Mouse (Mus musculus) heart, postnatal 0 days (tissue): ENCODE data around the gene Fam25c. TPM values are rescaled to one million over a fixed set of nuclear protein-coding genes. Genes with fewer than 3 reads are reported as not detected.

Source experiments
- ATAC-seq: fragments of 200-750 bp; cut with Nextera tagmentation; 2 replicates; pipeline ENCODE4 v1.8.0; 2017; ENCODE audit warnings: low read depth, moderate number of reproducible peaks, moderate library complexity; ENCODE audit not compliant: insufficient read depth
- DNase-seq: peaks from one replicate; pipeline ENCODE4 v3.0.0-alpha.2; 2016; ENCODE audit warnings: low spot score
- H3K27ac ChIP-seq: fragments of 300-500 bp; sonication (generic); 2 replicates; pipeline ENCODE4 v1.5.1; 2014; ENCODE audit warnings: low read depth, mild to moderate bottlenecking
- H3K27me3 ChIP-seq: fragments of 300-500 bp; sonication (generic); 2 replicates; pipeline ENCODE4 v1.6.1; 2014; ENCODE audit warnings: low read length, mixed read lengths; ENCODE audit not compliant: control insufficient read depth, insufficient read depth
- H3K36me3 ChIP-seq: fragments of 300-500 bp; sonication (generic); replicated peaks from 2 replicates; pipeline ENCODE4 v1.6.1; 2014; ENCODE audit warnings: low read length, mixed read lengths; ENCODE audit not compliant: control insufficient read depth, insufficient read depth
- H3K4me1 ChIP-seq: fragments of 300-500 bp; sonication (generic); 2 replicates; pipeline ENCODE4 v1.6.1; 2014; ENCODE audit warnings: antibody characterized with exemption; ENCODE audit not compliant: control insufficient read depth, insufficient read depth
- H3K4me2 ChIP-seq: fragments of 300-500 bp; sonication (generic); 2 replicates; pipeline ENCODE4 v1.6.1; 2014; ENCODE audit warnings: low read depth, mild to moderate bottlenecking, low read length, moderate library complexity
- H3K4me3 ChIP-seq: fragments of 300-500 bp; sonication (generic); 2 replicates; pipeline ENCODE4 v1.5.1; 2014; ENCODE audit warnings: low read depth, low read length
- H3K9ac ChIP-seq: fragments of 300-500 bp; sonication (generic); replicated peaks from 2 replicates; pipeline ENCODE4 v1.6.1; 2014; ENCODE audit warnings: low read depth, low read length, mixed read lengths
- H3K9me3 ChIP-seq: fragments of 300-500 bp; sonication (generic); replicated peaks from 2 replicates; pipeline ENCODE4 v1.6.1; 2016; ENCODE audit warnings: low read length; ENCODE audit not compliant: control insufficient read depth
- CTCF ChIP-seq: IDR thresholded peaks from 2 replicates; pipeline ENCODE4 v1.5.1; 2016; ENCODE audit warnings: antibody characterized with exemption, control low read depth, low read depth
- EP300 ChIP-seq: IDR thresholded peaks from 2 replicates; pipeline ENCODE4 v1.6.1; 2016; ENCODE audit warnings: antibody characterized with exemption, low read depth
- WGBS: fragments of 180-500 bp; shearing (Covaris S2); extraction: QIAGEN DNeasy Blood & Tissue Kit; methylation state at CpG from one replicate; pipeline ENCODE4 v1.1.7; 2014; 5-methylcytosine and 5-hydroxymethylcytosine counted together
- polyA plus RNA-seq: library from polyadenylated mRNA; unstranded; fragments of >200 nt; fragmentation: Nextera tagmentation; extraction: Ambion mirVana; gene quantifications from 2 replicates; pipeline ENCODE4 v1.2.1, GENCODE M21; 2015
- total RNA-seq: library from RNA; depleted of rRNA; stranded (reverse); fragments of >200 nt; gene quantifications from 2 replicates; pipeline ENCODE4 v1.2.3, GENCODE M21; 2014; ENCODE audit warnings: low replicate concordance

The Fam25c gene
- total and polyA plus RNA-seq, 2 experiments from 2014 or later: not detected

GRCm38 (mm10) chr14:34363490-34364253 lies 8.4 kb upstream of the Fam25c start:
- peak; percentile 46; the same call in 1 of the 2 replicates for TF ChIP-seq EP300
- peak; percentile 33 for TF ChIP-seq CTCF
- H3K27ac ChIP-seq: no peak overlapping the region
- peak overlapping the region; percentile 88 for H3K4me2 ChIP-seq
- DNase-seq (peak; percentile 61), ATAC-seq (peak; percentile 88)
- no peaks in the 10 kb centered on the region for H3K9me3 ChIP-seq
- no peaks in the 10 kb centered on the region for H3K36me3 ChIP-seq
- peak overlapping the region; percentile 40 for H3K9ac ChIP-seq
- H3K27me3 ChIP-seq: no peaks in the 10 kb centered on the region
- H3K4me3 ChIP-seq: peak overlapping the region; percentile 49
- WGBS: 6% methylated on average over 32 of the region's 32 CpGs
- H3K4me1 ChIP-seq: no peaks in the 10 kb centered on the region

GRCm38 (mm10) chr14:34362726-34363445 lies 7.7 kb upstream of the Fam25c start:
- WGBS: 33% methylated on average over 18 of the region's 18 CpGs
- DNase-seq (peak; percentile 50), ATAC-seq (peak; percentile 62)
- no peaks in the 10 kb centered on the region for H3K27me3 ChIP-seq
- H3K4me2 ChIP-seq: peak overlapping the region; percentile 88
- H3K27ac ChIP-seq: no peak overlapping the region
- H3K4me1 ChIP-seq: no peaks in the 10 kb centered on the region
- H3K4me3 ChIP-seq: peak overlapping the region; percentile 49
- H3K36me3 ChIP-seq: no peaks in the 10 kb centered on the region
- peak overlapping the region; percentile 40; the same call in 1 of the 2 replicates for H3K9ac ChIP-seq
- H3K9me3 ChIP-seq: no peaks in the 10 kb centered on the region
- TF ChIP-seq CTCF (peak; percentile 69), EP300 (no peak)

- Histone ChIP-seq H3K36me3 (no peaks in the 10 kb centered on the region), H3K4me1 (no peaks in the 10 kb centered on the region), H3K9me3 (no peaks in the 10 kb centered on the region), H3K9ac (no peak overlapping the region), H3K4me3 (no peak overlapping the region), H3K4me2 (no peak overlapping the region), H3K27ac (no peak overlapping the region), H3K27me3 (no peaks in the 10 kb centered on the region)
- TF ChIP-seq EP300 (no peak), CTCF (no peak)
- DNase-seq (no peak), ATAC-seq (no peak)
- 44% methylated on average over 4 of the region's 4 CpGs for WGBS
Measured at GRCm38 (mm10) chr14:34362135-34362534, 6.9 kb upstream of the Fam25c start.

- Histone ChIP-seq H3K9ac (no peak overlapping the region), H3K9me3 (no peaks in the 10 kb centered on the region), H3K27ac (no peak overlapping the region), H3K4me2 (no peak overlapping the region), H3K4me3 (no peak overlapping the region), H3K4me1 (no peaks in the 10 kb centered on the region), H3K27me3 (no peaks in the 10 kb centered on the region), H3K36me3 (no peaks in the 10 kb centered on the region)
- ATAC-seq (no peak), DNase-seq (no peak)
- 65% methylated on average over 6 of the region's 6 CpGs for WGBS
- TF ChIP-seq CTCF (no peak), EP300 (no peak)
Measured at GRCm38 (mm10) chr14:34360251-34360650, 5.0 kb upstream of the Fam25c start.

GRCm38 (mm10) chr14:34359676-34360244 lies 4.5 kb upstream of the Fam25c start:
- no peak overlapping the region for H3K4me2 ChIP-seq
- ATAC-seq (no peak), DNase-seq (no peak)
- 43% methylated on average over 5 of the region's 5 CpGs for WGBS
- no peak overlapping the region for H3K27ac ChIP-seq
- no peaks in the 10 kb centered on the region for H3K27me3 ChIP-seq
- no peaks in the 10 kb centered on the region for H3K9me3 ChIP-seq
- H3K36me3 ChIP-seq: no peaks in the 10 kb centered on the region
- H3K4me1 ChIP-seq: no peaks in the 10 kb centered on the region
- H3K4me3 ChIP-seq: no peak overlapping the region
- no peak overlapping the region for H3K9ac ChIP-seq
- no peak for TF ChIP-seq EP300
- no peak for TF ChIP-seq CTCF
